Mouse (Mus musculus) MN1 (cell line): ENCODE measurements around the gene Dmrtc2.

Source experiments
- DNase-seq: peaks from one replicate; pipeline ENCODE4 v3.0.0-alpha.2; 2016; ENCODE audit warnings: low spot score

Gene Dmrtc2

GRCm38 (mm10) chr7:24902264-24902629 lies 32.4 kb downstream of the Dmrtc2 start:
- DNase-seq: peak; percentile 35

- peak; percentile 60 for DNase-seq
Observed at GRCm38 (mm10) chr7:24902630-24903443, 33.0 kb downstream of the Dmrtc2 start, which contains the start of gene Arhgef1. Arhgef1 (plus strand) TSS chr7:24902912.

- no peak for DNase-seq
Observed at GRCm38 (mm10) chr7:24903444-24903825, 33.6 kb downstream of the Dmrtc2 start.

- peak; percentile 96 for DNase-seq
Observed at GRCm38 (mm10) chr7:24904070-24904483, 34.2 kb downstream of the Dmrtc2 start.

GRCm38 (mm10) chr7:24904936-24905335 lies 35.1 kb downstream of the Dmrtc2 start:
- peak; percentile 83 for DNase-seq

- peak; percentile 15 for DNase-seq
Observed at GRCm38 (mm10) chr7:24906551-24906950, 36.7 kb downstream of the Dmrtc2 start.

- DNase-seq: no peak
Observed at GRCm38 (mm10) chr7:24907211-24907748, 37.4 kb downstream of the Dmrtc2 start.

GRCm38 (mm10) chr7:24912480-24912879 lies 42.6 kb downstream of the Dmrtc2 start:
- no peak for DNase-seq

- DNase-seq: no peak
Observed at GRCm38 (mm10) chr7:24918763-24919323, 49.0 kb downstream of the Dmrtc2 start.

GRCm38 (mm10) chr7:24919728-24920127 lies 49.9 kb downstream of the Dmrtc2 start:
- DNase-seq: no peak
